Mouse (Mus musculus) G1E (cell line): ENCODE measurements around the gene Pcdh15.

Experiments used
- CTCF ChIP-seq: IDR thresholded peaks from 2 replicates; pipeline ENCODE4 v1.5.1; 2012; ENCODE audit warnings: low read depth, low read length, inconsistent platforms, mixed read lengths
- GATA1 ChIP-seq: IDR thresholded peaks from 2 replicates; pipeline ENCODE4 v1.6.1; 2012; ENCODE audit warnings: borderline replicate concordance, low read length, inconsistent platforms, mixed read lengths
- POLR2AphosphoS5 ChIP-seq: IDR thresholded peaks from 2 replicates; pipeline ENCODE4 v1.6.1; 2012; ENCODE audit warnings: low read depth, low read length, inconsistent platforms; ENCODE audit not compliant: insufficient replicate concordance
- TAL1 ChIP-seq: conservative IDR thresholded peaks from 2 replicates; pipeline ENCODE4 v1.6.1; 2012; ENCODE audit warnings: low read depth, low read length, inconsistent platforms, mixed read lengths

- no peak for TF ChIP-seq GATA1
- TF ChIP-seq CTCF, result no peak
- TF ChIP-seq TAL1, result no peak
- no peak for TF ChIP-seq POLR2AphosphoS5
These were observed 197.3 kb downstream of the Pcdh15 start for GRCm38 (mm10) chr10:73296456-73296855.
